Mouse (Mus musculus) lung, adult 2 months (tissue): ENCODE data around the gene Magix. TPM values are rescaled to one million over a fixed set of nuclear protein-coding genes. Genes with fewer than 3 reads are reported as not detected.

Source experiments
- DNase-seq: peaks from one replicate; pipeline ENCODE4 v3.0.0; 2022
- H3K4me1 ChIP-seq: fragments of 200-500 bp; 2 replicates; pipeline ENCODE4 v1.6.1; 2011; ENCODE audit warnings: low read length; ENCODE audit not compliant: control insufficient read depth, insufficient read depth
- H3K4me3 ChIP-seq: fragments of 200-500 bp; replicated peaks from 2 replicates; pipeline ENCODE3; 2011; ENCODE audit warnings: low read depth, mild to moderate bottlenecking, control low read depth, low read length; ENCODE audit errors: extremely low read depth
- CTCF ChIP-seq: fragments of 200-500 bp; IDR thresholded peaks from 2 replicates; pipeline ENCODE4 v1.5.1; 2011; ENCODE audit warnings: mild to moderate bottlenecking, low read length, control low read depth; ENCODE audit not compliant: insufficient read depth
- POLR2A ChIP-seq: fragments of 200-500 bp; IDR thresholded peaks from 2 replicates; pipeline ENCODE4 v1.6.1; 2011; ENCODE audit warnings: low read depth, mild to moderate bottlenecking, control low read depth, low read length, borderline replicate concordance; ENCODE audit errors: extremely low read depth
- WGBS: fragments of 180-500 bp; shearing (Covaris S2); methylation state at CpG from one replicate; pipeline ENCODE4 v1.1.7; 2018; 5-methylcytosine and 5-hydroxymethylcytosine counted together
- polyA plus RNA-seq: library from polyadenylated mRNA; depleted of rRNA; stranded (reverse); fragments of >200 nt; gene quantifications from 2 replicates; pipeline ENCODE4 v1.2.3, GENCODE M21; 2012; rRNA removed

The Magix gene
- polyA plus RNA-seq, 1 experiment = 17.2 TPM

DNA sequence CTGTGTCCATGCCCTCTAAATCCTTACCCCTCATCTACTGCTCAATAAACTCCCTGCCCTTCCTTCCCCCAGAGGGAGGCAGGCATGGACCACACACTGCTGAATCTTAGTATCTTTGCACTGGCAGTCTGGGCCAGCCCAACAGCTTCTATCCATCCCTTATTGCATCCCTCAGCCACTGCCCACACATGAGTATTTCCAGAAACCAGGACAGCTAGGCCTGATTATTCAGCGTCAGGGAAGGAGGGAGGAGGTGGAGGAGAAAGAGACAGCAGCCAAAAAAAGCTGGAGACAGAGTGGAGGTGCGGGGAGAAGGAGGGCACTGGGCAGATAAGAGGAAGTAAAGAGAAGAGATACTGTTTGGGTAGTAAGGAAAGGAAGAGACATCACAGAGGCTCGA, 46.0 kb downstream of the Magix start:
- 55% methylated on average over 3 of the region's 3 CpGs for WGBS
- H3K4me1 ChIP-seq = no peaks in the 10 kb centered on the region
- no peak overlapping the region for H3K4me3 ChIP-seq
- no peak for TF ChIP-seq POLR2A
- no peak for TF ChIP-seq CTCF
- DNase-seq = no peak

- TF ChIP-seq CTCF (no peak), POLR2A (no peak)
- Histone ChIP-seq H3K4me1 (no peaks in the 10 kb centered on the region), H3K4me3 (no peak overlapping the region)
- 80% methylated on average over 6 of the region's 6 CpGs for WGBS
- DNase-seq = no peak
Observed at GRCm38 (mm10) chrX:7632560-7632959, 48.5 kb downstream of the Magix start.

Other genes with a start within 250 kb of the Magix start
- 0.37 and 0.59 TPM in 2 replicates for gene Foxp3, start 107.6 kb downstream of the Magix start, polyA plus RNA-seq
- 3.5 and 4.2 TPM in 2 replicates for gene Ppp1r3f, start 107.0 kb downstream of the Magix start, polyA plus RNA-seq
- gene Ccdc22, start 75.7 kb downstream of the Magix start, polyA plus RNA-seq = 14.5 and 15.6 TPM in 2 replicates
- 0.08 and 0.11 TPM in 2 replicates for gene Cacna1f, start 74.2 kb downstream of the Magix start, polyA plus RNA-seq
- 3.7 and 5.8 TPM in 2 replicates for gene Syp, start 42.8 kb downstream of the Magix start, polyA plus RNA-seq
- gene Prickle3, start 24.0 kb downstream of the Magix start, polyA plus RNA-seq = 21.7 and 25.0 TPM in 2 replicates
- gene Plp2, start 9.9 kb downstream of the Magix start, polyA plus RNA-seq = 208 and 264 TPM in 2 replicates
- gene Gpkow, start 15.9 kb upstream of the Magix start, polyA plus RNA-seq = 8.4 and 9.4 TPM in 2 replicates
- 83.4 and 128 TPM in 2 replicates for gene Wdr45, start 33.1 kb upstream of the Magix start, polyA plus RNA-seq
- gene Gm45208, start 41.0 kb upstream of the Magix start, polyA plus RNA-seq = 1.7 and 2.7 TPM in 2 replicates
- gene Praf2, start 47.2 kb upstream of the Magix start, polyA plus RNA-seq = 41.0 and 46.2 TPM in 2 replicates
- gene Ccdc120, start 69.7 kb upstream of the Magix start, polyA plus RNA-seq = 33.9 and 34.5 TPM in 2 replicates
- 28.8 and 31.8 TPM in 2 replicates for gene Tfe3, start 81.3 kb upstream of the Magix start, polyA plus RNA-seq
- gene Gripap1, start 108.5 kb upstream of the Magix start, polyA plus RNA-seq = 19.0 and 32.4 TPM in 2 replicates
- 0.84 and 1.0 TPM in 2 replicates for gene Kcnd1, start 141.0 kb upstream of the Magix start, polyA plus RNA-seq
- gene Otud5, start 160.1 kb upstream of the Magix start, polyA plus RNA-seq = 31.0 and 43.3 TPM in 2 replicates
- gene Pim2, start 197.0 kb upstream of the Magix start, polyA plus RNA-seq = 12.2 and 13.6 TPM in 2 replicates
- 73.7 and 74.0 TPM in 2 replicates for gene Slc35a2, start 202.8 kb upstream of the Magix start, polyA plus RNA-seq
- gene Pqbp1, start 218.0 kb upstream of the Magix start, polyA plus RNA-seq = 44.4 and 53.6 TPM in 2 replicates
- gene Timm17b, start 218.1 kb upstream of the Magix start, polyA plus RNA-seq = 31.6 and 34.7 TPM in 2 replicates
- not detected in 2 replicates for gene Gm10491, start 226.6 kb upstream of the Magix start, polyA plus RNA-seq
- gene Gm10490, start 228.3 kb upstream of the Magix start, polyA plus RNA-seq = not detected in 2 replicates
- gene Pcsk1n, start 238.6 kb upstream of the Magix start, polyA plus RNA-seq = 0.41 and 0.53 TPM in 2 replicates
- not detected in 2 replicates for gene Eras, start 247.4 kb upstream of the Magix start, polyA plus RNA-seq